Mouse (Mus musculus) C2C12 (cell line): ENCODE measurements around the gene Stat1.

ENCODE experiments used
- CEBPB ChIP-seq: IDR thresholded peaks from one replicate; pipeline ENCODE4 v1.6.1; 2011; ENCODE audit warnings: low read depth, mild to moderate bottlenecking, control low read depth, moderate library complexity
- CTCF ChIP-seq: IDR thresholded peaks from one replicate; pipeline ENCODE4 v1.5.1; 2011; ENCODE audit not compliant: control insufficient read depth, insufficient read depth, insufficient read length
- FOSL1 ChIP-seq: IDR thresholded peaks from one replicate; pipeline ENCODE4 v1.8.0; 2011; ENCODE audit warnings: mild to moderate bottlenecking, low read length; ENCODE audit not compliant: poor library complexity, insufficient read depth, severe bottlenecking
- MAX ChIP-seq: IDR thresholded peaks from one replicate; pipeline ENCODE4 v1.6.1; 2011; ENCODE audit warnings: mild to moderate bottlenecking, control low read depth
- MYOD1 ChIP-seq: IDR thresholded peaks from one replicate; pipeline ENCODE4 v1.6.1; 2011; ENCODE audit warnings: low read depth; ENCODE audit not compliant: control insufficient read depth, insufficient read length
- MYOG ChIP-seq: IDR thresholded peaks from one replicate; pipeline ENCODE4 v1.6.1; 2011; ENCODE audit not compliant: control insufficient read depth, insufficient read length; ENCODE audit errors: extremely low read depth
- USF1 ChIP-seq: IDR thresholded peaks from one replicate; pipeline ENCODE4 v1.6.1; 2011; ENCODE audit warnings: low read depth, mild to moderate bottlenecking, control low read depth, moderate library complexity

GRCm38 (mm10) chr1:52143191-52143590 lies 24.0 kb downstream of the Stat1 start:
- TF ChIP-seq MYOG (no peak), CTCF (no peak), MAX (no peak), USF1 (no peak), MYOD1 (no peak), FOSL1 (no peak), CEBPB (no peak)
